Mouse (Mus musculus): ENCODE measurements around the gene Ghdc.

- TF ChIP-seq CTCF (IDR thresholded peaks at IDR 0.05; ENCODE audit: extremely low read depth, insufficient read length, insufficient replicate concordance, low read depth, low read length) (peak; percentile 58), POLR2A (IDR thresholded peaks at IDR 0.05; ENCODE audit: low read depth, low read length) (no peak)
Measured at GRCm38 (mm10) chr11:100761547-100762045, 9.2 kb downstream of the Ghdc start.

Measured in small intestine, adult 2 months (tissue).